Mouse (Mus musculus) gastrocnemius, postnatal 4 days (tissue): ENCODE data around the gene Adipor1. TPM values are rescaled to one million over a fixed set of nuclear protein-coding genes. Genes with fewer than 3 reads are reported as not detected.
"Not testable (repeated sequence)": the region's sequence is repeated elsewhere in the genome, so short reads cannot be mapped to it uniquely, and the experiment has no call there.

ENCODE experiments used
- DNase-seq, 2 experiments: peaks; one replicate each; pipeline ENCODE4 v3.0.0; 2021 to 2022; ENCODE audit warnings: low spot score in 2 of 2, mixed read lengths in 2 of 2
- total RNA-seq, 2 experiments: library from RNA; stranded (reverse); gene quantifications; 2 replicates each; pipeline ENCODE4 v1.2.3; 2021

The Adipor1 gene
- total RNA-seq, 2 experiments from 2014 or later = 96.9 to 97.4 TPM

GRCm38 (mm10) chr1:134418414-134418975 is 3.3 kb downstream of the Adipor1 start:
- DNase-seq = no peak

GRCm38 (mm10) chr1:134419176-134419575 is 4.0 kb downstream of the Adipor1 start:
- DNase-seq = no peak

- DNase-seq = no peak
Observed at GRCm38 (mm10) chr1:134419751-134420458, 4.7 kb downstream of the Adipor1 start.

- DNase-seq = no peak
Observed at GRCm38 (mm10) chr1:134423911-134424310, 8.7 kb downstream of the Adipor1 start.

- no peak for DNase-seq
Observed at GRCm38 (mm10) chr1:134426289-134426688, 11.1 kb downstream of the Adipor1 start.

- DNase-seq = no peak
Observed at GRCm38 (mm10) chr1:134433002-134433401, 17.8 kb downstream of the Adipor1 start.

- no peak for DNase-seq
Observed at GRCm38 (mm10) chr1:134433473-134433872, 18.3 kb downstream of the Adipor1 start.

GRCm38 (mm10) chr1:134435414-134435813 is 20.2 kb downstream of the Adipor1 start:
- no peak for DNase-seq

GRCm38 (mm10) chr1:134440437-134440836 is 25.3 kb downstream of the Adipor1 start:
- no peak for DNase-seq

GRCm38 (mm10) chr1:134441737-134442136 is 26.6 kb downstream of the Adipor1 start:
- not testable (repeated sequence) for DNase-seq

GRCm38 (mm10) chr1:134442394-134442793 is 27.2 kb downstream of the Adipor1 start:
- no peak for DNase-seq

- not testable (repeated sequence) for DNase-seq
Observed at GRCm38 (mm10) chr1:134443288-134443687, 28.1 kb downstream of the Adipor1 start.

- DNase-seq = no peak
Observed at GRCm38 (mm10) chr1:134445418-134445817, 30.2 kb downstream of the Adipor1 start.

GRCm38 (mm10) chr1:134448537-134448936 is 33.4 kb downstream of the Adipor1 start:
- DNase-seq = not testable (repeated sequence)

GRCm38 (mm10) chr1:134450201-134450600 is 35.0 kb downstream of the Adipor1 start:
- no peak for DNase-seq

- DNase-seq = peak in 1 of 2 experiments; percentile 28
Observed at GRCm38 (mm10) chr1:134450986-134451385, 35.8 kb downstream of the Adipor1 start.

GRCm38 (mm10) chr1:134454904-134455824 is 40.0 kb downstream of the Adipor1 start, which contains the start of gene Klhl12:
Gene Klhl12, plus strand, starts transcription at chr1:134455531.
- peak; percentile 80 to 93 for DNase-seq

- DNase-seq = no peak
Observed at GRCm38 (mm10) chr1:134456060-134456459, 40.9 kb downstream of the Adipor1 start.

- no peak for DNase-seq
Observed at GRCm38 (mm10) chr1:134458139-134458727, 43.1 kb downstream of the Adipor1 start.

- no peak for DNase-seq
Observed at GRCm38 (mm10) chr1:134460294-134461284, 45.4 kb downstream of the Adipor1 start.
